Mouse (Mus musculus) kidney, postnatal 36 days (tissue): ENCODE results near the gene Slc25a19.
"Not testable (repeated sequence)": the region's sequence is repeated elsewhere in the genome, so short reads cannot be mapped to it uniquely, and the experiment has no call there.

Experiments
- DNase-seq, 2 experiments: peaks; one replicate each; pipeline ENCODE4 v3.0.0; 2021 to 2022; ENCODE audit warnings: mixed read lengths in 2 of 2

Slc25a19 gene

DNA sequence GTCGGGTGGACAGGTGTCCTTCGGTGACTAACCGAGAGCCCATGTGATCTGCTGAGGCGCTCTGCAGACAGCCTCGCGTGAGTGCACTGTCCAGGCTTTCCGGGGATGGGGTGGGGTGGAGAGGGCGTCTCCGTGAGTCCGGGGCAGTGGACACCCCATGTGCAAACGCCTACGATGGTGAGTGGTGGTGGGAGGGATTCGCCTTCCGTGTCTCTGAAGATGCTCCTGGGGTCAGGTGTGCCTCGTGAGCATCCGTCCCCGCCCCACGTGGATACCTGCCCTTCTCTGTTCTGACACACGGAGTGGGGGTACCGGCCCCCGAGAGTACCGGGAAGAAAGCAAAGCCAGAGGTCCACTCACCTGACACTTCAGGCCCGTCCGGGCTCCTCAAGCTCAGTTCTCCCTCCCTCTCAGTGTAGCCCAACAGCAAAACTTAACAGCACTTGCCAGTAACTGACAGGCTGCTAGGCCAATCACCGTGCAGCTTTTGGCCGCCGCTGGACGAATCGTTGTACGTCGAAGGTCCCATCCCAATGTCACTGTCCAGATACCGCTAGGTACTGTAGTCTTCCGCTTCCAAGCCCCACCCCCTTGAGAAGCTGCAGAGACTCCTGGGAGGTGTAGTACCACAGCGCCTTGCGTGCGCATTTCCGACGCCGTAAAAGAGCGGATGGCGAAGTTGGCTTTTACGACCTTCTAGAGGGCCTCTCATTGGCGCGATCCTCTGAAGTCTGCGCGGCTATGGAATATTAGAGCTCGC lies at the start of gene Slc25a19:
Gene Slc25a19, minus strand, starts transcription at position 591 of the 760 bp plus-strand sequence.
- DNase-seq = peak; percentile 100

GRCm38 (mm10) chr11:115677511-115677910 lies 49.4 kb upstream of the Slc25a19 start:
- DNase-seq = no peak

- no peak for DNase-seq
These were observed 48.6 kb upstream of the Slc25a19 start for GRCm38 (mm10) chr11:115676738-115677137.

GRCm38 (mm10) chr11:115674235-115674865 lies 46.3 kb upstream of the Slc25a19 start:
- no peak for DNase-seq

- DNase-seq = no peak
These were observed 45.6 kb upstream of the Slc25a19 start for GRCm38 (mm10) chr11:115673471-115674234.

DNA sequence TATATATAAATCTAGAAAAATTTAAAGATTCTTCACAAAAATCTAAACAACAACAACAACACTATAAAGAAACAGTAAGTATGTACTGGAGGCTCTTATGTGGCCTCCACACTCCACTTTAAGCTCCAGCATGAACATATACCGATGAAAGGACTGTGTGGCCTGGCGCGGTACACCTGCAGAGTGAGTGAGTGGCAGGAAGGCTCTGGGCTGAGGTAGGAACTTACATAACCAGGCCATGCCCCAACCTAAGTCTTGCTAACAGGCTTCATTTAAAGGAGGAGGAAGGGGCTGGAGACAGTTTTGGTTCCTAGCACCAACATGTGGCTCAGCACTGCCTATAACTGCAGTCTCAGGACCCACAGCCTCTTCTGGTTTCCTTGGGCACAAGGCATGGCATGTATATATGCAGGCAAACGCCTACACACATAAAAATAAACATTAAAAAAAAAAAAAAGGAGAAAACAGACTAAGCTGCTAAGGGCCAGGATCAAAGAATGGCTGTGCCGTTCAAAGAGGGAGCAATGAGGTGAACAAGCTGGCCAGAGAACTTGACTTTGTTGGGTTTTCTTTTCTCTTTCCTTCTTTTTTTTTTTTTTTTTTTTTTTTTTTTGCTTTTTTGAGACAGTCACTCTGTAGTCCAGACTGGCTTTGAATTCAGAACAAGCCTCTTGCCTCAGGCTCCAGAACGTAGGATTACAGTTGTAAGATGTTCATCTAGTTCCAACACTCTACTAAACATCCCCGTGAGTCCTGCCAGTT lies 44.3 kb upstream of the Slc25a19 start:
- DNase-seq = no peak

GRCm38 (mm10) chr11:115670451-115671050 lies 42.5 kb upstream of the Slc25a19 start:
- DNase-seq = peak; percentile 65 to 76

DNA sequence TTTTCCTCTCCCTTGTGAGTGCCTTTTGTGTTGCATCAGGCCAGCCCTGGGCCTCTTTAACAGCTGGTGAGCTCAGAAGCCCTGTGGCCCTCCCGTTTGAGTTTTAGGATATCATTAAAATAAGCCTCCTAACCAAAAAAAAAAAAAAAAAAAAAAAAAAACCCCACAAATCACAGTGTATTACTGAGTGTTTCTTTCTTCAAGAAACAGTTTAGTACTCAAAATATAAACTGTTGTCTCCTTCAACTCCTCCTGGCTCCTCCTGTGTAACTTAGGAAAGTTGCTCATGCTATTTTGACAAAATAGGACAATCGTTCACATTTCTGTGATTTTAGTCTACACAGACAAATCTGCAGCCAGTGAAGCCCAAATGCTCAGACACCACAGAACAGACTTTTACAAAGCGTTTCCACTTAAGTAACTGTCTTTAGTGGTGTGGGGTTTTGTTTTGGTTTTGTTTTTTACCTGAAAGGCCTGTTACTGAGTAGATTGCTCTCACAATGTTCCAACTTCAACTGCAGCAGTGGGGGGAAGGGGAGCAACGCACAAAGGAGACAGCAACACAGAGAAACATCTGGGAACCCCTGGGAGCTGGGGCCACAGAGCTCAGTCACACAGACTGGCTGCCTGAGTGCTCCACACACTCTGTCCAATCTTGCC lies 35.7 kb upstream of the Slc25a19 start:
- DNase-seq = no peak

DNA sequence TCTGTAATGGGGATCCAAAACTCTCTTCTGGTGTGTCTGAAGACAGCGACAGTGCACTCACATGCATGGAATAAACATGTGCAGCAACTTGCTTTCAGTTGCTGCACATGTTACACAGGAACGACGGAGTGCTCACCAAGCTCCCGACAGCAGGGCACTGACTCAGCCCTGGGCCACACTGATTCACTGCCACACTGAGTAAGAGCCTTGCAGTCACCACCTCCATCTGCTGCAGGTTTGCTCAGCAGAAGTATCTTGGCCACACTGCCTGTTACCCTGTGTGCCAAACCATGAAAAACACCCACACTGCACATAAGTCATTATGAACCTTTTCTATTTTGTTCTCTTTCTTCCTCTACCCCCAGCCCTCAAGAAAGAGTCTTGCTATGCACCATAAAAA lies 32.3 kb upstream of the Slc25a19 start:
- DNase-seq = no peak

DNA sequence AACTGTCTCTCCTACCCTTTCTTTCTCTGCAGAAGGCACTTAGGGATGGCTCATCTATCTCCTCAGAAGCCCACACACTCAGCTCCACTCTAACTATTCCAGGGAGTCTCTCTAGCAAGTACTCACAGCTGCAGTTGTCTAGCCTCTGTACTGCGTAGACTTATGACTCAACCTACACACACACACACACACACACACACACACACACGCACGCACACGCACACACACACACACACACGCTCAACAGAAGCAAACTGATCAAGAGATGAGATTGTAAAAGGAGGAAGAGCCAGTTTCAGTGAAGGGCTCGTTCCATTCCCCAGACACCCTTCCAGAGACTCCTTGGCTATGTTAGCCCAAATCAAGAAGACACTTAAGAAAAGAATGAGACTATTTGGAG lies 30.4 kb upstream of the Slc25a19 start:
- DNase-seq = no peak

DNA sequence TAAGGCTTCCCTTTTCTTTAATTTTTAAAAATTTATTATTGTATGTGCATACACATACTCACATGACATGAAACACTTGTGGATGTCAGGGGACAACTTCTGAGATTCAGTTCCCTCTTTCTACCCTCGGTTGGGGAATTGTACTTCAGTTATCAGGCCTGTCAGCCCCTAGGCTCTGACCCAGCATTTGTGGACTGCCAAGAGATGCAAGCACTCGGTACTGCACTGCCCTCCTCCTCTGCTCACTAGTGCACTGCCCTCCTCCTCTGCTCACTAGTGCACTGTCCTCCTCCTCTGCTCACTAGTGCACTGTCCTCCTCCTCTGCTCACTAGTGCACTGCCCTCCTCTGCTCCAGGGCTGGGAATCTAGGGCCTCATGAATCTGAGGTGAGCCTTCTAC lies 26.0 kb upstream of the Slc25a19 start:
- DNase-seq = no peak

DNA sequence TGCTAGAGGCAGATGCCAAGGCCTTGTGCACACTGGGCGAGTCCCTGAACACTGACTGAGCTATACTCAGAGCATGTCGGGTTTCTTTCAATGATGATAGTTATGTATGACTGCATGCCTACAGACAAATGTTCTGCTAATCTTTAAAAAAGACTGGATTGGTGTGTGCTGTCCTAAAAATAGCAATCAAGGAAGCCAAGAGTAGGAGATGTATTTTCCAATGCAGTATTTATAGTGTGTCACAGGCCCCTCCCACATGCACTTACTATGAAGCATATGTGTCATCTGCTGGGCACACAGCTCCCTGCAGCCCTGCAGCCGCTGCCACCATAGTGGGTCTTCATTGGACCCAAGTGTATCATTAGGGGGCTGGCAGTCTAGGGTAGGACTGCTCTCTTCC lies 25.1 kb upstream of the Slc25a19 start:
- DNase-seq = no peak

DNA sequence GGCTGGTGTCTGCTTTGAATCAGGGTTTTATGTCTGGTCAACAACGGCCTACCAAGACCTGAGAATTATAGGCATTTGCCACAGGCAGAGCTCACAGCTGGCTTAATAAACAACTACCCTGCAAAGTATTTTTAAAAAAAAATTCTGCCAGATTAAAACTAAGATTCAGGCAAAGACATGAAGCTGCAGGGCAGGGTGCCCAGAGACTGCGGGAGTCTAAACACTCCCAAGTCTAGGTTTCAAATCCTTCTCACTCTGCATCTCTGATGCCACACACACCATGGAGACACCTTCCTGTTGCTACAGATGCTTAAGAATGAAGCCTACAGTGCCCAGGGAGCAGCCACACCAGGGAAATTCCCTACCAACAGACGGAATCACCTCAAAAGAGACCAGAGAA lies 23.6 kb upstream of the Slc25a19 start:
- peak in 1 of 2 experiments; percentile 45 for DNase-seq

- DNase-seq = peak; percentile 32 to 37
These were observed 21.6 kb upstream of the Slc25a19 start for GRCm38 (mm10) chr11:115649706-115650105.

- DNase-seq = peak; percentile 68 to 74
These were observed 19.4 kb upstream of the Slc25a19 start for GRCm38 (mm10) chr11:115647459-115647858.

- DNase-seq = no peak
These were observed 18.3 kb upstream of the Slc25a19 start for GRCm38 (mm10) chr11:115646439-115646838.

DNA sequence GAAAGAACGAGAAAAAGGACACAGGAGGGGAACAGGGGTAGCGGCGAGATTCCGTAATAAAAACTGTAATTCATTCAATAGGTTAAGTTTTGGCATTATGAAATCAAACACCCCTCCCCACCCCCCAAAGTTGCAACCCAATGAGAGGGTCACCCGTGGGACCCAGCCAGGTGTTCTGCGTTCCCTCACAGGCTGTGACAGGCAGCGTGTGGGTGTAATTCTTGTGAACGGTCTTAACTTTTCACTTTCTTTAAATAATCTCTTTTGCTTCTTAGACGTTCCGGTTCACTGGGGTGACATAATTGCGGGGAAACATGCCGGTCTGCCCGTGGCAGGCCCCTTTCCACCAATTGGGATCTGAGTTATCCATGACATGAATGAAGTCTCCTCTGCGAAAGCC lies 17.4 kb upstream of the Slc25a19 start:
- not testable (repeated sequence) for DNase-seq

- DNase-seq = no peak
These were observed 16.2 kb upstream of the Slc25a19 start for GRCm38 (mm10) chr11:115644308-115644707.

DNA sequence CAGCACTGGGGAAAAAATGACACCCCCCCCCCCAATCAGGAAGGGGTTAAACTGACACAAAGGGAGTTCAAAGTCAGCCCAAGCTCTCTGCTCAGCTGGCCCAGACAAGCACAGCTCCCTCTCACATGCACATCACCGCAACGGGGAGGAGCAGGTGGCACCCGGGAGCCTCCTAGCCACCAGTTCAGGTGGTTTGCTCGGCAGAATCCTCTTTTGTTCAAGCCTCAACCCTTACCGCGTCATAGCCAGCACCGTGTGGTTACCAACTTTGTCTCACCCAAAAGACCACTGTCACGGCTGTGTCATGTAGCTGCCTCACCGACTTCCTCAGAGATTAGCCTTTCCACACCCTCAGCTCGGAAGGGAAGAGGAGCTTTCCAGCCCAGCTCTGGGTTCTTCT lies 15.2 kb upstream of the Slc25a19 start:
- no peak for DNase-seq

DNA sequence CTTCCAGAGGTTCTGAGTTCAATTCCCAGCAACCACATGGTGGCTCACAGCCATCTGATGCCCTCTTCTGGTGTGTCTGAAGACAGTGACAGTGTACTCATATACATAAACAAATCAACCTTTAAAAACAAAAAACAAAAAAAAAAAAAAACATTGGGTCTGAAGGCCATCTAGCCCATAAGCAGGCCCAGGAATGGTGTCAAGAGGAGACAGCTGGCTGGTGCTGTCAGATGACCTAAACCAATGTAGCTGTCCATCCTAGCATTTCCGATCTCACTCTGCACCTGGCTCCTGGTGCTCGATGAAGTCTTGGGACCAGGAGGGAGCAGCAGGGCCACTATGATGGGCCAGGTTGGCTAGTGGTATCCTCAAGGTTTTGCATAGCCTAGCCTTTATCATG lies 14.6 kb upstream of the Slc25a19 start:
- no peak for DNase-seq

DNA sequence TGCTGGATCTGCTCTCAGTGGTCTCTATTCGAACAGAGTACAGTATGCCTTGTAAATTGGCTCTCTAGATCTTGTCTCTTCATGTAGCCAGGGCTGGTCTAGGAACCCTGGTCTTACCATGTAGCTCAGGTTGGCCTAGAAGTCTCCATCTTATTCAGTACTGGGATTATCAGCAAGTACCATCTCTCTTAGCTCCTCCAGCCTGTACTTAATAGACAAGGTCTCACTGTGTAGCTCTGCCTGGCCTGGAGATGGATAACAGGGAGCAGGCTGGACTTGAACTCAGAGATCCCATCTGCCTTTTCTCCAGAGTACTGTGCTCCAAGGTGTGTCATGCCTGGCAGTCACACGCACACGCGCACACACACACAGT lies 13.6 kb upstream of the Slc25a19 start:
- DNase-seq = no peak
